Mouse (Mus musculus) limb, embryonic 10.5 days (tissue): Measurements from ENCODE around the gene Ntn5. TPM values are rescaled to one million over a fixed set of nuclear protein-coding genes. Genes with fewer than 3 reads are reported as not detected.

ENCODE experiments used
- DNase-seq: peaks from one replicate; pipeline ENCODE4 v3.0.0-alpha.2; 2017; ENCODE audit warnings: low spot score
- H3K27ac ChIP-seq: fragments of 300-500 bp; sonication (generic); 2 replicates; pipeline ENCODE4 v1.5.1; 2016; ENCODE audit warnings: mild to moderate bottlenecking
- H3K27me3 ChIP-seq: fragments of 300-500 bp; sonication (generic); 2 replicates; pipeline ENCODE4 v1.6.1; 2016; ENCODE audit warnings: low read depth, mild to moderate bottlenecking; ENCODE audit not compliant: poor library complexity, severe bottlenecking
- H3K36me3 ChIP-seq: fragments of 300-500 bp; sonication (generic); 2 replicates; pipeline ENCODE4 v1.6.1; 2016; ENCODE audit warnings: mild to moderate bottlenecking, moderate library complexity
- H3K4me1 ChIP-seq: fragments of 300-500 bp; sonication (generic); 2 replicates; pipeline ENCODE4 v1.6.1; 2016
- H3K4me3 ChIP-seq: fragments of 300-500 bp; sonication (generic); 2 replicates; pipeline ENCODE4 v1.5.1; 2016; ENCODE audit warnings: mild to moderate bottlenecking, moderate library complexity
- H3K9me3 ChIP-seq: fragments of 300-500 bp; sonication (generic); replicated peaks from 2 replicates; pipeline ENCODE4 v1.6.1; 2016; ENCODE audit warnings: mild to moderate bottlenecking
- WGBS: fragments of 180-500 bp; shearing (Covaris S2); methylation state at CpG from one replicate; pipeline ENCODE4 v1.1.7; 2016; 5-methylcytosine and 5-hydroxymethylcytosine counted together
- polyA plus RNA-seq: library from polyadenylated mRNA; unstranded; fragments of >200 nt; fragmentation: Nextera tagmentation; extraction: Ambion mirVana; gene quantifications from 2 replicates; pipeline ENCODE4 v1.2.1, GENCODE M21; 2016

Ntn5 gene
- polyA plus RNA-seq, 1 experiment from 2014 or later: 0.39 TPM

DNA sequence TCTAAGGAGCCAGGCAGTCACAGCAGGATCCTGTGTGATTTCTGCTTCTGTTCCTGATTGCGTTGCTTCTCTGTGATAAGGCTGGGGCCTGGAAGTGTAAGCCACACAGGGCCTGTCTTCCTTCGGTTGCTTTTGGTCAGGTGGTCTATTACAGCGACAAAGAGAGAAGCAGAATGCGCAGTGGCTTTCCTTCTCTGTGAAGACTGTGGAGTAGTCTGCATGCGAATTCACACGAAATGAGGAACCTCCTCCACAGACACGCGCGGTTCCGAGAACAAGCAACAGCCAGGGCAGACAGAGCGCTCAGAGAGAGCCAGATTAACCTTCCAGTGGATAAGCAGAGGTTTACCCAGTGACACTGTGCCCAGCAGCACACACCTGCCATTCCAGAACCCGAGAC, 57.5 kb downstream of the Ntn5 start:
- peaks cover 9% of the 10 kb centered on the region; the same call in 1 of the 2 replicates for H3K27me3 ChIP-seq
- DNase-seq: no peak
- no peaks in the 10 kb centered on the region for H3K9me3 ChIP-seq
- H3K4me1 ChIP-seq: peaks cover 11% of the 10 kb centered on the region
- H3K27ac ChIP-seq: peak overlapping the region; percentile 46; the same call in 1 of the 2 replicates
- 87% methylated on average over 12 of the region's 12 CpGs for WGBS
- H3K36me3 ChIP-seq: no peaks in the 10 kb centered on the region
- no peak overlapping the region for H3K4me3 ChIP-seq

DNA sequence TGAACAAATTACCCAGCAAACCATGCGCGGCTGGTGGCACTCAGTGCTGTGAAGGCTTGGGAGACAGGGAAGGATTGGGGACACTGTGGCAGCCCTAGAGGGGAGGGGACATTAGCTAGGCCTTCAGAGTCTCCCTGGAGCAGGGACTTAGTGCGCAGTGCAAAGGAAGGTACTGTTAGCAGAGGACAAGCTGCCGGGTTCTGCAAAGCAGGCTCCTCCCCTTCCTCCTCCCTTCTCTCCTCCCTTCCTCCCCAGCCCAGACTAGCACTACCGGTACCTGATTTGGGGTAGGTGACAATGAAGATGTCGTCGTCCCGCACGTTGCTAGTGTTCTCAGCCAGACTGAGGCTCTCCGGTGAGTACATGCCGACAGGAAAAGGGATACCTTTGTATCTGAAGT, 58.0 kb downstream of the Ntn5 start:
- peak overlapping the region; percentile 46; the same call in 1 of the 2 replicates for H3K27ac ChIP-seq
- peaks cover 11% of the 10 kb centered on the region for H3K4me1 ChIP-seq
- H3K4me3 ChIP-seq: peak overlapping the region; percentile 35
- H3K36me3 ChIP-seq: no peaks in the 10 kb centered on the region
- WGBS: 29% methylated on average over 11 of the region's 11 CpGs
- DNase-seq: no peak
- H3K27me3 ChIP-seq: peaks cover 9% of the 10 kb centered on the region; the same call in 1 of the 2 replicates
- H3K9me3 ChIP-seq: no peaks in the 10 kb centered on the region

DNA sequence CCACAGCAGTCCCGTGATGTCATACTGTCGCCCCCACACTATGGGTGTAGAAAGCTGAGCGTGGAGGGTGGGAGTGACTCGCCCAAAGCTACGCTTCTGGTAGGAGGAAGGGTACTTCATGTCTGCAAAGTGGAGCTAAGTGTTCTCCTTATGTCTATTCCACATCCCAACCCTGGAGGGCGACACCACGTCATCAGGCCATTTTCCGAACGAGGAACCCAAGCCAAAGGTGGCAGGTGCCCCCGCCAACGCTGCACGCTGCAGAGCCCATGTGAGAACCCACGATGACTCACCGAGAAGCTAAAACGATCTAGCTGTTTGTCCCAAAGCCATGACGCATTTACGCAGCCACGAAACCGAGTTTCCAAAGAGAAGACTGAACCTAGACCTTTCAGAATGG, 58.5 kb downstream of the Ntn5 start:
- DNase-seq: no peak
- H3K36me3 ChIP-seq: no peaks in the 10 kb centered on the region
- no peaks in the 10 kb centered on the region for H3K9me3 ChIP-seq
- 38% methylated on average over 19 of the region's 19 CpGs for WGBS
- peak overlapping the region; percentile 35 for H3K4me3 ChIP-seq
- peaks cover 9% of the 10 kb centered on the region; the same call in 1 of the 2 replicates for H3K27me3 ChIP-seq
- H3K4me1 ChIP-seq: peaks cover 11% of the 10 kb centered on the region
- no peak overlapping the region for H3K27ac ChIP-seq

Other genes starting within 250 kb of the Ntn5 start
- gene Gys1, start 249.2 kb upstream of the Ntn5 start, polyA plus RNA-seq: 42.6 and 44.9 TPM in 2 replicates
- 228 and 283 TPM in 2 replicates for gene Ruvbl2, start 245.9 kb upstream of the Ntn5 start, polyA plus RNA-seq
- 5,063 and 5,416 TPM in 2 replicates for gene Ftl1, start 224.1 kb upstream of the Ntn5 start, polyA plus RNA-seq
- gene Bax, start 217.1 kb upstream of the Ntn5 start, polyA plus RNA-seq: 248 and 297 TPM in 2 replicates
- gene Tulp2, start 202.1 kb upstream of the Ntn5 start, polyA plus RNA-seq: 1.8 and 2.2 TPM in 2 replicates
- gene Gm45808, start 197.2 kb upstream of the Ntn5 start, polyA plus RNA-seq: not detected in 2 replicates
- 4.9 and 5.8 TPM in 2 replicates for gene Dhdh, start 195.2 kb upstream of the Ntn5 start, polyA plus RNA-seq
- 116 and 125 TPM in 2 replicates for gene Nucb1, start 173.6 kb upstream of the Ntn5 start, polyA plus RNA-seq
- 22.4 and 25.7 TPM in 2 replicates for gene Ppp1r15a, start 157.8 kb upstream of the Ntn5 start, polyA plus RNA-seq
- 0.43 and 1.0 TPM in 2 replicates for gene Plekha4, start 157.7 kb upstream of the Ntn5 start, polyA plus RNA-seq
- gene Hsd17b14, start 129.1 kb upstream of the Ntn5 start, polyA plus RNA-seq: 1.0 and 1.1 TPM in 2 replicates
- 65.8 and 68.0 TPM in 2 replicates for gene Bcat2, start 113.9 kb upstream of the Ntn5 start, polyA plus RNA-seq
- not detected in 2 replicates for gene Fgf21, start 68.5 kb upstream of the Ntn5 start, polyA plus RNA-seq
- not detected in 2 replicates for gene Fut1, start 66.7 kb upstream of the Ntn5 start, polyA plus RNA-seq
- gene Izumo1, start 62.2 kb upstream of the Ntn5 start, polyA plus RNA-seq: 0.24 TPM in 1 of 2 replicates, not detected in the other
- gene Rasip1, start 56.5 kb upstream of the Ntn5 start, polyA plus RNA-seq: 8.0 and 8.3 TPM in 2 replicates
- gene Mamstr, start 44.0 kb upstream of the Ntn5 start, polyA plus RNA-seq: 2.2 and 3.2 TPM in 2 replicates
- 0.16 and 0.21 TPM in 2 replicates for gene Fut2, start 17.6 kb upstream of the Ntn5 start, polyA plus RNA-seq
- 0.54 and 0.83 TPM in 2 replicates for gene Sec1, start 10.4 kb downstream of the Ntn5 start, polyA plus RNA-seq
- 2.2 and 4.9 TPM in 2 replicates for gene Car11, start 15.8 kb downstream of the Ntn5 start, polyA plus RNA-seq
- gene Dbp, start 21.1 kb downstream of the Ntn5 start, polyA plus RNA-seq: 3.7 and 4.7 TPM in 2 replicates
- 1,218 and 1,459 TPM in 2 replicates for gene Rpl18, start 31.4 kb downstream of the Ntn5 start, polyA plus RNA-seq
- gene Sphk2, start 34.0 kb downstream of the Ntn5 start, polyA plus RNA-seq: 45.5 and 49.3 TPM in 2 replicates
- gene Fam83e, start 37.2 kb downstream of the Ntn5 start, polyA plus RNA-seq: 2.1 and 2.4 TPM in 2 replicates
- not detected in 2 replicates for gene Spaca4, start 41.8 kb downstream of the Ntn5 start, polyA plus RNA-seq
- 2.2 and 3.2 TPM in 2 replicates for gene Lmtk3, start 99.7 kb downstream of the Ntn5 start, polyA plus RNA-seq
- 1.8 and 2.1 TPM in 2 replicates for gene Sult2b1, start 100.6 kb downstream of the Ntn5 start, polyA plus RNA-seq
- 170 TPM in 2 replicates for gene Cyth2, start 130.6 kb downstream of the Ntn5 start, polyA plus RNA-seq
- 1.2 and 1.4 TPM in 2 replicates for gene Kcnj14, start 140.8 kb downstream of the Ntn5 start, polyA plus RNA-seq
- 116 and 156 TPM in 2 replicates for gene Grwd1, start 146.9 kb downstream of the Ntn5 start, polyA plus RNA-seq
- gene Kdelr1, start 188.8 kb downstream of the Ntn5 start, polyA plus RNA-seq: 36.8 and 41.2 TPM in 2 replicates
- gene Grin2d, start 194.4 kb downstream of the Ntn5 start, polyA plus RNA-seq: 0.09 and 0.10 TPM in 2 replicates
- gene Syngr4, start 212.7 kb downstream of the Ntn5 start, polyA plus RNA-seq: 1.4 and 1.5 TPM in 2 replicates
- 4.8 and 5.7 TPM in 2 replicates for gene Tmem143, start 212.9 kb downstream of the Ntn5 start, polyA plus RNA-seq
- 18.5 and 34.5 TPM in 2 replicates for gene Emp3, start 237.4 kb downstream of the Ntn5 start, polyA plus RNA-seq
- gene Ccdc114, start 240.1 kb downstream of the Ntn5 start, polyA plus RNA-seq: 4.4 and 6.3 TPM in 2 replicates